Mouse (Mus musculus) hindbrain, embryonic 13.5 days (tissue): ENCODE data around the gene Pla2g16. TPM values are rescaled to one million over a fixed set of nuclear protein-coding genes. Genes with fewer than 3 reads are reported as not detected.

Source experiments
- ATAC-seq: fragments of 200-750 bp; cut with Nextera tagmentation; 2 replicates; pipeline ENCODE4 v1.8.0; 2017; ENCODE audit warnings: moderate TSS enrichment; ENCODE audit not compliant: low FRiP score
- H3K27ac ChIP-seq: fragments of 300-500 bp; sonication (generic); 2 replicates; pipeline ENCODE4 v1.5.1; 2015; ENCODE audit warnings: inconsistent platforms, mild to moderate bottlenecking, moderate library complexity
- H3K27me3 ChIP-seq: fragments of 300-500 bp; sonication (generic); 2 replicates; pipeline ENCODE4 v1.6.1; 2015; ENCODE audit warnings: mild to moderate bottlenecking, inconsistent platforms
- H3K36me3 ChIP-seq: fragments of 300-500 bp; sonication (generic); 2 replicates; pipeline ENCODE4 v1.6.1; 2015; ENCODE audit warnings: mild to moderate bottlenecking, inconsistent platforms
- H3K4me1 ChIP-seq: fragments of 300-500 bp; sonication (generic); replicated peaks from 2 replicates; pipeline ENCODE4 v1.6.1; 2015; ENCODE audit warnings: inconsistent platforms
- H3K4me2 ChIP-seq: fragments of 300-500 bp; sonication (generic); 2 replicates; pipeline ENCODE4 v1.6.1; 2015; ENCODE audit warnings: inconsistent platforms, mild to moderate bottlenecking, moderate library complexity
- H3K4me3 ChIP-seq: fragments of 300-500 bp; sonication (generic); 2 replicates; pipeline ENCODE4 v1.5.1; 2015; ENCODE audit warnings: mild to moderate bottlenecking, inconsistent platforms
- H3K9ac ChIP-seq: fragments of 300-500 bp; sonication (generic); 2 replicates; pipeline ENCODE4 v1.6.1; 2015; ENCODE audit warnings: mild to moderate bottlenecking, inconsistent platforms
- H3K9me3 ChIP-seq: fragments of 300-500 bp; sonication (generic); 2 replicates; pipeline ENCODE4 v1.6.1; 2016; ENCODE audit warnings: inconsistent platforms
- WGBS: fragments of 180-500 bp; shearing (Covaris S2); methylation state at CpG from one replicate; pipeline ENCODE4 v1.1.7; 2015; 5-methylcytosine and 5-hydroxymethylcytosine counted together
- polyA plus RNA-seq: library from polyadenylated mRNA; unstranded; fragments of >200 nt; fragmentation: Nextera tagmentation; extraction: Ambion mirVana; gene quantifications from 2 replicates; pipeline ENCODE4 v1.2.1, GENCODE M21; 2015

Pla2g16 gene
- polyA plus RNA-seq, 1 experiment from 2014 or later, result 5.4 TPM

DNA sequence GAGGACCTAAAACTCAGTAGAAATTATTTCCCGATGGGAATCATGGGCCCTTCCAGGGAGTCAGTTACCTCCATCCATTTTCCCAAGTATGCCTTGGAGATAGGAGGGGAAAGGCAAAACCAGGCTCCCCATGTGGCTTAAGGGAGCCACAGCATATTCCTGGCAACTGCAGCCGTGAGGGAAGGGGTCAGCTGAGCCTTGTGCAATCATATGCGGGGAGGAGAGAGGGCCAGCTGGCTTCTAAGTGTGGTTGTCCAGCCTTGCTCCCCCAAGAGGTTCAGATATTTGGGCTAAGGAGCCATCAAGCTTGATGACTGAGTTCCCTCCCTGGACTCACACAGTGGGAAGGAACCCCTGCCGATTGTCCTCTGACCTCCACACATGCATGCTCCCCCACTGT lies 44.3 kb downstream of the Pla2g16 start:
- Histone ChIP-seq H3K27me3 (peaks cover 18% of the 10 kb centered on the region), H3K36me3 (no peaks in the 10 kb centered on the region), H3K4me2 (no peak overlapping the region), H3K9me3 (no peaks in the 10 kb centered on the region), H3K4me1 (peaks cover 14% of the 10 kb centered on the region), H3K4me3 (no peak overlapping the region), H3K9ac (no peak overlapping the region), H3K27ac (no peak overlapping the region)
- no peak for ATAC-seq
- WGBS, result 87% methylated on average over 4 of the region's 4 CpGs

DNA sequence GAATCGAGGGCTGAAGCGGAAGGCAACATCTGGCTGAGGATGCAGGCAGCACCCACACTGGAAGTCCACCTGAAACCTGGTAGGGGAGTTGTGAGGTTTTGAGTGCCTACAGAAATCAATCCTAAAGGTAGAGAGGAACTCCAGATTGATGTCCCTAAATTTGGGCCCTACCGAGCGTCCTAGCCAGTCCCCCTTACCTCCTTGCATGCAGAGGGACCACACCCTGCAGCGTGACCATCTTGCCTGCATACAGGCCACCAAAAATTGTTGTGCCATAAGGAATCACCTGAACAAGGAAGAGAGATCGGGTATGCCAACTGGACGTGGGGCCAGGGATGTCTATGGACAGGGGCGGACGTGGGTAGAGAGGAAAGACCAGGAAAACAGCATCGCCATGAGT lies 46.8 kb downstream of the Pla2g16 start:
- no peaks in the 10 kb centered on the region for H3K9me3 ChIP-seq
- WGBS, result 96% methylated on average over 10 of the region's 10 CpGs
- no peaks in the 10 kb centered on the region for H3K36me3 ChIP-seq
- no peak overlapping the region for H3K27ac ChIP-seq
- H3K4me2 ChIP-seq, result no peak overlapping the region
- H3K27me3 ChIP-seq, result peaks cover 28% of the 10 kb centered on the region
- H3K4me1 ChIP-seq, result peaks cover 25% of the 10 kb centered on the region
- no peak overlapping the region for H3K4me3 ChIP-seq
- H3K9ac ChIP-seq, result no peak overlapping the region
- ATAC-seq, result no peak

DNA sequence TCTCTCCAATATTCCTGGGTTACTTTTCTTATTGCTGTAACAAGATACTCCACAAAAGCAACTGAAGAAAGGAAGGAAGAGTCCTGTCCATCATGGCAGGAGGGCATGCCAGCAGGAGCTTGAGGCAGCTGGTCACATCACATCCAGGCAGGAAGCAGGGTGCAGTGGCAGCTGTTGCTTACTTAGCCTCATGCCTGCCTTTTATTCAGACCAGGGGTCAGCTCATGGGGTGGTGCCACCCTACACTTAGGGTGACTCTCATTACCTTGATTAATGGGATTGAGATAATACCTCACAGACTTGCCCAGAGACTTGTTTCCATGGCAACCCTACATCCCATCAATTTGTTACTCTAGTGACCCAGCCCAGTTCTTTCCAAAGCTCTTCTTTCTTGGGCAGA lies 47.8 kb downstream of the Pla2g16 start:
- Histone ChIP-seq H3K4me2 (no peak overlapping the region), H3K4me3 (no peak overlapping the region), H3K27me3 (peaks cover 32% of the 10 kb centered on the region), H3K9ac (no peak overlapping the region), H3K27ac (no peak overlapping the region), H3K36me3 (no peaks in the 10 kb centered on the region), H3K9me3 (no peaks in the 10 kb centered on the region), H3K4me1 (peaks cover 25% of the 10 kb centered on the region)
- ATAC-seq, result no peak

DNA sequence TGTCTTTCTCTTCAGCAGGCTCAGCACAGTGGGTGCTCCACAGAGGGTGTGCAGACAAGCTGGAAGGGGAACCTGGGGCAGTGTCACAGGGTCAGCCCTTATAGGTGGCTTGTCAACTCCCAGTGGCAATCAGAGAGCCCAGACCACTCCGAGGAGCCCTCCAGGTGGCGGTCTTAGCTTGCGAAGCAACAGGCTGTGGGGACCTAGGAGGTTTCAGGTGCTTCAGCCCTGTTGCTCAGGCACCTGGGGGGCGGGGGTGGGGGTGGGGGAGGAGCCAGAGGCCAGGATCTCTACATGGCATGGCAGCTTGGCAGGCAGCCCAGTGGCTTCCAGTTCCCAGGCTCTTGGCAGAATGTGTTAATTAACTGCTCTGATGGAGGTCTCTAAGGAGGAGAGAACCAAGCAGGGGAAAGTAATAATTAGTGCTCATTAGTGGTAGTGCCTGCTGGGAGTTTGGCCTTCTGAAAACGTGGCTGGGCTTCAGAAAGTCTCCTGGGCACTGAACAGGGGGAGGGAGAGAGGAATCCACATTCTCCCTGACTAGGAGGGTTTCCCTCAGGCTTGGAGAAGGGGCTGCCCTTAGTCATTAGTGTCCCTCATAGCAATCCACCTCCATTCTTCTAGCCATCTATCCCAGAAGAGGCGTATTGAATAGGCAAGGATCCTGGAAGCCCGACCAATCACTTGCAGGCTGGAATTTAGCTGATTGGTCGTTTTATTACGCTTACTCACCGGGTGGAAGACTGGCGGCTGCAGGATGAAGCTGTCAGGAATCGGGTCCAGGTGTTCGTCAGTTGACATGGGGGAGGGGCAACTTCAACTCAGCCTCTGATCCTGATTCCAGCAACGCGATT lies 48.9 kb downstream of the Pla2g16 start:
- Histone ChIP-seq H3K4me1 (peaks cover 25% of the 10 kb centered on the region), H3K27me3 (peaks cover 42% of the 10 kb centered on the region), H3K9ac (peak overlapping the region; percentile 35), H3K27ac (peak overlapping the region; percentile 52), H3K4me3 (peak overlapping the region; percentile 34), H3K36me3 (no peaks in the 10 kb centered on the region), H3K9me3 (no peaks in the 10 kb centered on the region), H3K4me2 (peak overlapping the region; percentile 59)
- 6% methylated on average over 15 of the region's 15 CpGs for WGBS
- ATAC-seq, result peak; percentile 84

DNA sequence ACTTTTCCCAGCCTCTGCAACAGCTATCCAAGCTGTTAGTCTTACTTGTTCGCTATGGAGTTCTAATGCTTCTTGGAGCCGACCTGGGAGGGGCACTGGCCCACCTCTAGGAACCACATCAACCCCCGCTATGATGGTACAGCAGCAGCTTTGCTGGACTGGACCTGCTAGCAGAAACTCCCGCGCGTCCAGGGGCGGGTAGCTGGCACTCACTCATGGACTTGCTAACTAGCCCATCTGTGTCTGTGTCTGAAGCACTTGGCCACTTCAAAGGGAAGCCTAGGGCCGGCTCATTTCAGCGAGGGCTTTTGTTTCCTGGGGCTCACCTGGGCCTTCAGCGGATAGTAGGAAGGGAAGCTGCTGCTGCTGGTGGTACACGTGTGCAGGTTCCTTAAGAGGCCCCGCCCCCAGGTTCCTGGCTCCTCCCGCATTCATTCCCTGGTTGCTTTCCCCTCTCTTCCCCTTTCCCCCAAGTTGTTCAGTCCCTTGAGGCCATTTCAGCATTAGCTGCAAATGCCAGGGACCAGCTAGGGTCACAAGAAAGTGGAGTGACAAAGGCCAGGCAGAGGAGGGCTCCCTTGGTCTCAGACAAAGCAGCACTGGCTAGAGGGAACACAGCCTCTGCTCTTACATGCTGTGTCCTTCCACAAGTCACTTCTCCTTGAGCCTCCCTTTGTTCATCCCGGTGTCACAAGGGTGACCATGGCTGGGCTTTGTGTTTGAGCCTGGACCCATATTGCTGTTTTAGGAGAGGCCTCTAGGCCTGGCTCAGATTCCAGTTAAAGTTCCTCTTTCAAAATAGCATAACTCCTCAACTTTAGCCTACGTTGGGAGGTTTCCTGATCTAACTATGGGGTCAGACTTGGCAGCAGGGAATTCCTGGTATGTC lies 49.8 kb downstream of the Pla2g16 start, which contains the start of gene Lgals12:
Gene Lgals12 (minus strand): TSS at position 393 of the 889 bp plus-strand sequence.
- Histone ChIP-seq H3K27me3 (peaks cover 51% of the 10 kb centered on the region), H3K4me2 (peak within 1 kb of the TSS; percentile 59), H3K9ac (peak within 1 kb of the TSS; percentile 35), H3K27ac (peak within 1 kb of the TSS; percentile 52), H3K4me3 (peak within 1 kb of the TSS; percentile 34), H3K4me1 (peaks cover 29% of the 10 kb centered on the region), H3K36me3 (no peaks in the 10 kb centered on the region), H3K9me3 (no peaks in the 10 kb centered on the region)
- 8% methylated on average over 15 of the region's 15 CpGs for WGBS
- ATAC-seq, result peak; percentile 49

DNA sequence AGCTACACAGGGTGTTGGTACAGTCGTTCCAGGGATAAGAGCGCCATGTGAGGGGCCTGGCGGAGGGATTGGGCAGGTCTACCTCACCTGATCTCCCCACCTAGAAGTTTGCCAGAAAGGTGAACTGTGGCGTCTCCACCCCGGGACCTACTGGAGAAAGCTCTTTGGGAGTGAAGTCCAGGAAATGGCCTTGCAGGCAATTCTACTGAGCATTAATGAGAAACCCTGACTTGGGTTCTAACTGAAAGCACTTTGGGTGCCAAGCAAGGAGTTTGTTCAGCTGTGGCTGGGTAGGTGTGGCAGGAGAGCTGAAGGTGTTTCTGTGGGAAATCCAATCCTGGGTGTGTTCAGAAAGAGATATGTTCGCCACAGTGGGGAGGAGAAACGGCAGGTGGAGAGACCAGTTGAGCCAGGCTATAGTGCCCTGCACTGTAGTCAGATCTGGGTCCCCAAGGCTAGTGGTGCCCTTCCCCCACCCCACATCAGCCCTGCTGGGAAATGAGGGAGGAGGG lies 50.5 kb downstream of the Pla2g16 start:
- no peak overlapping the region for H3K9ac ChIP-seq
- peaks cover 36% of the 10 kb centered on the region for H3K4me1 ChIP-seq
- 89% methylated on average over 7 of the region's 7 CpGs for WGBS
- no peak overlapping the region for H3K4me2 ChIP-seq
- no peak overlapping the region for H3K4me3 ChIP-seq
- ATAC-seq, result no peak
- no peaks in the 10 kb centered on the region for H3K36me3 ChIP-seq
- no peak overlapping the region for H3K27ac ChIP-seq
- H3K9me3 ChIP-seq, result no peaks in the 10 kb centered on the region
- peaks cover 58% of the 10 kb centered on the region for H3K27me3 ChIP-seq

DNA sequence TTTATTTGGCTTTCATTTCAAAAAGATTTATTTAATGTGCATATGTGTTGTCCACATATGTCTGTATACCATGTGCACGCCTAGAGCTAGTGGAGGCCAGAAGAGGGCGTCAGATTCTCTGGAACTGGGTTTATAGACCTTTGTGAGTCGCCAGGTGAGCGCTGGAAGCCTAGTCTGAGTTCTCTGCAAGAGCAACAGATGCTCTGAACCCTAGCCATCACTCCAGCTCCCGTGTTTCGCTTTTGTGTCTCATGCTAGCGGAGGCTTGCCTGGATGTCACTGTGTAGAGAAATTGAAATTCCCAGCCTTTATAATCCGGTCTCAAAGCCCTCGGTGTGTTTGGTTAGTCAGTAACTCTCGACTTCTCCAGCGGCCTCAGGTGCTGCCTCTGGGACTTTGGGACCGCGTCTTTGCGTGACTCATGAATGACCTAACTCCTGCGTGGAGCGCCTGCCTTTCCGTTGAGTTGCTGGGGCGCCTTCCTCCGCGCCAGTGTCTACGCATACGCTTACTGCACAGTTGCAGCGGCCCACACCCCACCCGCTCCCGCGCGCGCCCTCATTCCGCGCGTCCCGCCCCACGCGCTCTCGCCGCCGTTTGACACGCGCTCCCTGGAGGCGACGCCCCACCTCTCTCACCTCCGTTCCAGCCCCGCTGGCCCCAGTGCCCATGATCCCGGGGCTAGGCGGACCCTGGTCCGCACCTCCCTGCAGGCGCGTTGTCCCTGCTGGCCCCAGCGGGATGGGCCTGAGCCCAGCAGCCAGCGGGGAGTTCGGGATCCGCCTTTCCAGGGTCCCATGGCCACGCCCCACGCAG lies 54.9 kb downstream of the Pla2g16 start, which contains the start of gene Hrasls5:
Gene Hrasls5 (plus strand): TSS at position 600 of the 816 bp plus-strand sequence.
- peak; percentile 75 for ATAC-seq
- WGBS, result 2% methylated on average over 54 of the region's 54 CpGs
- no peaks in the 10 kb centered on the region for H3K9me3 ChIP-seq
- no peaks in the 10 kb centered on the region for H3K36me3 ChIP-seq
- peaks cover 70% of the 10 kb centered on the region for H3K27me3 ChIP-seq
- no peak within 1 kb of the TSS for H3K27ac ChIP-seq
- peaks cover 16% of the 10 kb centered on the region for H3K4me1 ChIP-seq
- peak within 1 kb of the TSS; percentile 49 for H3K4me3 ChIP-seq
- peak within 1 kb of the TSS; percentile 68 for H3K9ac ChIP-seq
- peak within 1 kb of the TSS; percentile 87 for H3K4me2 ChIP-seq

DNA sequence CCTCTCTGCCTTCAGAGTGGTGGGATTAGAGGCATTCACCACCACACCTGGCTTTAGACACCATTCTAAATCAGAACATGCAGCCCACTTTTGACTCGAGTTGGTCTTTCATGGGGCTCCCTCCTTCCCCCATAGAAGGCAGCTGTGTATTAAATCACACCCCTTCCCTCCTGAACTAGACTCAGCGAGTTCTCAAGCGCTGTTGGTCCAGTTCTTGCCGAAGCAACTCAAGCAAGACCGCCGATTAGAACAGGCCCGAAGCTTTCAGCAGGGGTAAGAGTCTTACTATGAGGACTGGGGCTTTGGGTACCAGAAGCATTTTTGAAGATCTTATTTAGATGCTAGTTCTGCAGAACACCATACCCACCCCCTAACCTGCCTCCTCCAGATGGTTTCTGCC lies 55.9 kb downstream of the Pla2g16 start:
- no peaks in the 10 kb centered on the region for H3K9me3 ChIP-seq
- no peak overlapping the region for H3K9ac ChIP-seq
- no peaks in the 10 kb centered on the region for H3K36me3 ChIP-seq
- H3K4me1 ChIP-seq, result peaks cover 11% of the 10 kb centered on the region
- H3K27me3 ChIP-seq, result peaks cover 61% of the 10 kb centered on the region
- no peak overlapping the region for H3K4me3 ChIP-seq
- 86% methylated on average over 7 of the region's 7 CpGs for WGBS
- ATAC-seq, result no peak
- no peak overlapping the region for H3K4me2 ChIP-seq
- no peak overlapping the region for H3K27ac ChIP-seq

DNA sequence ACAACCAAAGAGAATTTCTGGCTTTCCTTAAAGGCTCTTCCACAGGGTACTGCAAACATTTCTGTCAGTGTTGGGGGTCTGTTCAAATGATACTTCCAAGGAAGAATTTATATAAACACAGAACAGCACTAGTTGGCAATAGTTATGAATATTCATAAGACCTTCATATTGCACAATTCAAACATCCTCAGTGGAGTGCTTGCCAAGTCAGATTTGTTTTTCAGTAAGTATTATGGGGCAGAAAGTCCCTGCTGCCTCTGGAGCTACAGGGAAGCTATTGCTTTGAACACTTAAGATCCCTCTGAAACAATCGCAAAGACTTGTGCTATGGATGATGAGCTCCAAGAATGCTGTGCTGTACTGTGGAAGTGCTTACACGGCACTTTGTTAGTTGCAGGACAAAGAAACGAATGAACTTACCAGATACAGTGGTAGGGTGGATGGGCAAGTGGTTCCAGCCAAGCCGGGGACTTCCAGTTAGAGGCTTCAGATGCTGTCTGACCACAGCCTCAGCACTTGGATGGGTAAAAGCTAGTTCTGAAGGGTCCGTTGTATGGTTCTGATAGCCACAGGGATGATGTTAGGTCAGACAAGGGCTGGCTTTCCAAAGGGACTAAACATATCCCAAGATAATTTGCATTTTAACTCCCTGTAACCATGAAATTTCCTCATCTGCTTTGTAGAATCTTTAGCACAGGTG lies 59.1 kb downstream of the Pla2g16 start:
- Histone ChIP-seq H3K4me2 (no peak overlapping the region), H3K4me3 (no peak overlapping the region), H3K27ac (no peak overlapping the region), H3K27me3 (peaks cover 46% of the 10 kb centered on the region), H3K9me3 (no peaks in the 10 kb centered on the region), H3K9ac (no peak overlapping the region), H3K4me1 (peaks cover 11% of the 10 kb centered on the region), H3K36me3 (no peaks in the 10 kb centered on the region)
- no peak for ATAC-seq
- 80% methylated on average over 5 of the region's 5 CpGs for WGBS

DNA sequence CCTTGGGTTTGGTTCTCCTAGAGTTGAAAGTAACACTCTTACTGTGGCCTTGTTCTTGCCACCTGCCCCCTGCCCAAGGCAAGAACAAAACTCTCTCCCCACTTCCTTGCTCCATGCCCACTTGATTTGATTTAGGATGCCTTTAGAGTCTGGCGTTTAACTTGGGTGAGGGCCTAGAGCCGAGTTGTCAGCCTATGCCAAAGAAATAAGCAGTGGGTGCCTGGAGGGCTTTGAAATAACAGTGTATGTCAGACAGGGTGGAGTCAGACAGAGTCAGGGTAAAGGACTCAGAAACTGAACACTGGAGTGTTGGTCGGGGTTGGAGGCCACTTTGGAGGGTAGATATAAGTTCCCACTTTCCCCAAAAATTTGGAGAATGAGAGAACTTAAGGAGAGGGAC lies 59.8 kb downstream of the Pla2g16 start:
- no peaks in the 10 kb centered on the region for H3K9me3 ChIP-seq
- H3K9ac ChIP-seq, result no peak overlapping the region
- H3K4me1 ChIP-seq, result peaks cover 6% of the 10 kb centered on the region
- no peak for ATAC-seq
- H3K27me3 ChIP-seq, result peaks cover 39% of the 10 kb centered on the region
- 69% methylated on average over 3 of the region's 3 CpGs for WGBS
- H3K36me3 ChIP-seq, result no peaks in the 10 kb centered on the region
- no peak overlapping the region for H3K4me2 ChIP-seq
- no peak overlapping the region for H3K27ac ChIP-seq
- no peak overlapping the region for H3K4me3 ChIP-seq

DNA sequence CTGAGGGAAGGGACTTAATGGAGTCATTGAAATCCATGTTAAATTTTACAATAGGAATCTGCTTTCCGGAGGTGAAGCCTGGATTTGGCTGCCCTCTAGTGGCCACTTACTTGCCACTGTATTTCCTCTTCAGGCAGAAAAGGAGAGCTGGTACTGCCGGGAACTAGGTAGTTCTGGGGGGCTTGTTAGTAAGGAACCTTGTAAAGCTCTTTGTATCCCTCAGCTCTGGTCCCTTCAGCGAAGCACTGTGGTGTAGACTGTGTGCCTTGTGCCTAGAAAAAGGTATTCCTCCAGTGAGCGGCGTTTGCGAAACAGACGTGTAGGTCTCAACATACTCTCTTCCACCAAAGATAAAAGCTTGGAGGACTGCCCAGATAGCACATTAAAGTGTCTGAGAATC lies 60.4 kb downstream of the Pla2g16 start:
- Histone ChIP-seq H3K27ac (no peak overlapping the region), H3K36me3 (no peaks in the 10 kb centered on the region), H3K4me1 (peaks cover under 1% of the 10 kb centered on the region; the same call in 1 of the 2 replicates), H3K4me2 (no peak overlapping the region), H3K4me3 (no peak overlapping the region), H3K9me3 (no peaks in the 10 kb centered on the region), H3K9ac (no peak overlapping the region), H3K27me3 (peaks cover 32% of the 10 kb centered on the region)
- 48% methylated on average over 7 of the region's 7 CpGs for WGBS
- ATAC-seq, result peak; percentile 32
